Mouse (Mus musculus) frontal cortex, adult 2 months (tissue): ENCODE measurements around the gene Dbi. TPM values are rescaled to one million over a fixed set of nuclear protein-coding genes. Genes with fewer than 3 reads are reported as not detected.
A peak's percentile ranks its signal among the peaks of the same experiment; 100 is the strongest.

ENCODE experiments used
- DNase-seq, 2 experiments: peaks; one replicate each; pipeline ENCODE4 v3.0.0; 2022; ENCODE audit warnings: low spot score in 1 of 2; ENCODE audit errors: extremely low spot score in 1 of 2
- polyA plus RNA-seq: library from polyadenylated mRNA; depleted of rRNA; stranded (reverse); fragments of >200 nt; gene quantifications from 2 replicates; pipeline ENCODE4 v1.2.3, GENCODE M21; 2012; rRNA removed

Dbi gene
- polyA plus RNA-seq = 768 and 847 TPM in 2 replicates

DNA sequence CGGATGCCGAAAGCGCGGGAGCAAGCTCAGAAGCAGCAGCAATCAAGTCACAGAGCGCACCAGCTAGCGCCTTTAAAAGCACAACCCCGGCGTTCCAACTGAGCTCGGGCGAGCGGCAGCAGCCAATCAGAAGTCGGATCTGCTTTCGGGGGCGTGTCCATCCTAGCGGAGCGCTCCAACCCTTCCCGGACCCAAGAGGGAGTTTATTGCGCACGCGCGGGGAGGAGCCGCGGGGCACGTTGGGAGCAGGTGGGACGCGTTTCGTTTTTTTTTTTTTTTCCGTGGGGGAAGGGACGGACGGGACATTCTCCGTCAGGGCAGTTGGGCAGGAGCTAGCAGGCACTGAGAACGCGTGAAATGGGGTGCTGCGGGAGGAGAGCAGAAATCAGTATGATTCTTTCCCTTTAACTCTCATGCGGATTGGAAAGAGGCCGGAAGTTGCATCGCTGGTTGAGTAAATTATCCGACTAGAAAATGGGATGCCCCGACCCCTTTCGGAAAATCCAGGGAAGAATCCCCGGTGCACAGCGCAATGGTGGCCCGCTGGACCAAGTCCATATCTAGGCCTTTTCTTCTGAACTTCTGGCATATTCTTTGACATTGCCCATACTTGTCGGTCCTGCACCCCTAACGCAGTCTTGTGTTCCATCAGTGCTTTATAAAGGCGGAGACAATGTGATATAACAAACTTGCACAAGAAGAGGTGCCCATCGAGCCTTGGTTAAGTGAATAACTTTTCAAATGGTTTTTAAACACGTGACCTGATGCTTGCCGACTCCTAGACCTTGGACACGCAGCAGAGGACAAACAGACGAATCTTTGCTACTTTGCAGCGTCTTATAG lies at the start of gene Dbi, which contains the start of gene 3110009E18Rik:
Gene Dbi (minus strand): TSS at position 110 of the 843 bp plus-strand sequence.
Gene 3110009E18Rik (plus strand): TSS at position 219 of the 843 bp plus-strand sequence.
- peak; percentile 97 to 99 for DNase-seq

DNA sequence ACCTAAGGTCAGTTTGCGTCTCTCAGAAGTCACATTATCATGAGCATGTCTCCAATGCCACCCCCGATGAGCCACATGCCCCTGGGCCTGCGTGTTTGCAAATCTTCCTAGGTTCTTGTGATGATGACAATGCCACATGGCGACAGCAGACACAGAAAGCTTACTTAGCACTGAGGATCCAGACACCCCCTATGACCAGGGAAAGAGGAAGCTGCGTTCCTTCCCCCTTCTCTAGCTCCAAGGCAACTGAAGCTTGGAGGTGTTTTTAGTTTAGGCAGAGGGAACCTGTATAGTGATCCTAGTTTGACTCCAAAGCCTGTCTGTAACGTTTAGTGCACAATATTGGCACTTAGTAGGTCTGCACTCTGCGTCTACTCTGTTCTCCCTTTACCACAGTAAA lies 49.4 kb upstream of the Dbi start:
- no peak for DNase-seq

- no peak for DNase-seq
These were observed 47.8 kb upstream of the Dbi start for GRCm38 (mm10) chr1:120168674-120169073.

- DNase-seq = no peak
These were observed 47.1 kb upstream of the Dbi start for GRCm38 (mm10) chr1:120168016-120168415.

GRCm38 (mm10) chr1:120162616-120163015 lies 41.7 kb upstream of the Dbi start:
- DNase-seq = no peak

DNA sequence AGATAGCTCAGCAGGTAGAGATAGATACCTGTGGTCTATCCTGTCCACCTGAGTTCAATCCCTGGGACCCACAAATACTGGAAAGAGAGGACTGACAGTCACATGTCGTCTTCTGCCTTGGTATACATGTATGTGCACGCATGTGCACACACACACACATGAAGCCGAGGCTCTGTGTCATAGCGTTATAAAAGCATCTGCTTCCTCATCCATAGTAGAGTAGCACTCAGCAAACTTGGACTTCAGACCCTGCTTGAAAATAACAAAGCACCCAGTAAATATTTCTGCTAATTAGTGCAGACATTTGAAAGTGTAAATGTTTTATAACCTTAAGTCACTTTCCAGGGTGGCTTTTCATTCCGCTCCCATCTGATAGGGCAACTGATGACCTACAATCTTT lies 40.6 kb upstream of the Dbi start:
- DNase-seq = no peak

- no peak for DNase-seq
These were observed 37.7 kb upstream of the Dbi start for GRCm38 (mm10) chr1:120158474-120159127.

GRCm38 (mm10) chr1:120155325-120155724 lies 34.4 kb upstream of the Dbi start:
- peak in 1 of 2 experiments; percentile 51 for DNase-seq

DNA sequence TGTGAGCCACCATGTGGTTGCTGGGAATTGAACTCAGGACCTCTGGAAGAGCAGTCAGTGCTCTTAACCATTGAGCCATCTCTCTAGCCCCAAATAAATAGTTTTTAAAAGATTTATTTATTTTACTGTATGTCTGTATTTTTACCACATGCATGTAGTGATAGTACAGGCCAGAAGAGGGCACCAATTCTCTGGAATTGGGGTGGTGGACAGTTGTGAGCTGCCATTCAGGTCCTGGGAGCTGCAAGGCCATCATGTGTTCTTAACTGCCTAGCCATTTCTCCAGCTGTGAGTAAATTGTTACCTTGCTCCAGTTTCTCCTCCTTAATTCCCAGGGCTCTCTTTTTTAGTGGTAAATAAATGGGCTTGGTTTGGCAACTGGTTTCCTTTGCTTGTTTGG lies 33.4 kb upstream of the Dbi start:
- peak in 1 of 2 experiments; percentile 62 for DNase-seq

DNA sequence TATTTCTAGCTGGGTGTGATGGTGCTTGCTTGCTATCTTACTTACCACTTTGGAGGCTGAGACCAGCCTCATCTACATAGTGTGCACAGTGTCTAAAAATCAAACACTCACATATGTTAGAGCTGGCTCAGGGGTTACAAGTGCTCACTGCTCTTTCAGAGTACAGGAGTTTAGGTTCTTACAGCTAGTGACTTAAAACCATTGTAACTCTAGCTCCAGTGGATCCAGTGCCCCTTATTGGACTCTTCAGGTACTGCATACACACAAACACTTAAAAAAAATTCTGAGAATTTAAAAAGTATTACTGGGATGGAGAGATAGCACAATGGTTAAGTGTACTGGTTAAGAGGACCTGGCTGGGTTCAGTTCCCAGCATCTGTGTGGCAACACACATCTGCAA lies 26.1 kb upstream of the Dbi start:
- peak in 1 of 2 experiments; percentile 27 for DNase-seq

- no peak for DNase-seq
These were observed 24.8 kb upstream of the Dbi start for GRCm38 (mm10) chr1:120145527-120146216.

GRCm38 (mm10) chr1:120142551-120142950 lies 21.7 kb upstream of the Dbi start:
- no peak for DNase-seq

GRCm38 (mm10) chr1:120140144-120140693 lies 19.3 kb upstream of the Dbi start:
- DNase-seq = no peak

- DNase-seq = no peak
These were observed 18.2 kb upstream of the Dbi start for GRCm38 (mm10) chr1:120138923-120139540.

- DNase-seq = peak; percentile 73 to 79
These were observed 15.3 kb upstream of the Dbi start for GRCm38 (mm10) chr1:120135934-120136786.

DNA sequence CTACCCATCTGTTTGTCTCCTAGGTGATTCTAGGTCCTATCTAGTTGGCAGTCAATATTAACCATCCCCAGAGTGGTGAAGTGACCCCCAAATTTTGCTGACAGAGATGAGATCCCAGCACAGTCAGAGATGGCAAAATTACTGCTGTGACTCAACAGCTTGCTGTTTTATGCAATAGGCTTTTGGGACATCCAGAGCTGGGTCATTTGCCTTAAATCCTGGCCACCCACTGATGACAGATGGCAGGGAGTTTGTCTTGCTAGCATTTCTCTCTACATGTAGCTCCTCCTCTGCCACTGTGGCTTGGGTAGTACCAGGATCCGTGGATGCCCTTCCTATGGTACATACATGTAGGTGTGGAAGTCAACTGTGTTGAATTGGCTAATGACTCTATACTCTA lies 11.5 kb upstream of the Dbi start:
- peak in 1 of 2 experiments; percentile 42 for DNase-seq

DNA sequence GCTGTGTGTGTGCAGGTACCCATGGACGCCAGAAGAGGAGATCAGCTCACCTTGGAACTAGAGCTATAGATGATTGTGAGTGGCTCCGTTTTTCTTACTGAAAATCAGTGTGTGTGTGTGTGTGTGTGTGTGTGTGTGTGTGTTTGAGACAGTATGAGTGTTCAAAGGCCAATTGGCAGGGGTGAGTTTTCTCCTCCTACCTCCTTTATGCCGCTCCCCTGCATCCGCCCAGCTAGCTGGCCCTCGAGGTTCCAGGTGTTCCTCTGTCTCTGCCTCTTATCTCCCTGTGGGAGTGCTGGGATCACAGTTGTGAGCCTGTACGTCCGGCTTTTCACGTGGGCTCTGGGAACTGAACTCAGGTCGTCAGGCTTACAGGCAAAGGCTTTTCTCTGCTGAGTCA lies 5.4 kb upstream of the Dbi start:
- no peak for DNase-seq

- DNase-seq = peak in 1 of 2 experiments; percentile 45
These were observed 4.6 kb upstream of the Dbi start for GRCm38 (mm10) chr1:120125471-120125870.

DNA sequence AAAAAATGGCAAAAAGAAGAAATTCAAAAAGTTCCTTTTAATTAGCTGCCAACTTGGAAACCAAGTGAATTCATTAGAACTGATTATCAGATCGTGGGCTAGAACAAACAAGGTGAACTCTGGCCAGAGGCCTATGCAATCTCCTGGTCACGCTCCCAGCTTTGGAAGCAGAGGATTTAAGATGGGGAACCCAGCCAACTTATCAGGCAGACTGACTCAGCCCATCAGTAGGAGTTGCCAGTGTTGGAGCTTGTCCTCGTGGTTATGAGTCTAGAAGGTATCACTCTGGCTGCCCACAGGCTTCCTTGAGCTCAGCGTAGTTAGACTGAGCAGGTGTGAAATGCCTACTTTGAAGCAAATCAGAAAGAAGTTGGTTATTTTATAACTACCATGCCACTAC lies 4.0 kb upstream of the Dbi start:
- peak in 1 of 2 experiments; percentile 31 for DNase-seq
